Mouse (Mus musculus): ENCODE data around the gene Speer2. TPM values are rescaled to one million over a fixed set of nuclear protein-coding genes. Genes with fewer than 3 reads are reported as not detected.

The Speer2 gene
- not detected for total RNA-seq (2021)
- long read RNA-seq, experiment 1: 0 reads
- long read RNA-seq, experiment 2: 0 reads

- DNase-seq (ENCODE audit: low spot score in 2 of 2): no peak
Observed at GRCm38 (mm10) chr16:69863644-69864043, at the start of gene Speer2. Gene Speer2 (minus strand): TSS chr16:69863744.

- no peak for DNase-seq (ENCODE audit: low spot score in 2 of 2)
Observed at GRCm38 (mm10) chr16:69904303-69904702, 40.8 kb upstream of the Speer2 start.

GRCm38 (mm10) chr16:69880712-69881111 is 17.2 kb upstream of the Speer2 start:
- no peak for DNase-seq (ENCODE audit: low spot score in 2 of 2)

- DNase-seq (ENCODE audit: low spot score in 2 of 2): no peak
Observed at GRCm38 (mm10) chr16:69836628-69837027, 26.9 kb downstream of the Speer2 start.

- no peak for DNase-seq (ENCODE audit: low spot score in 2 of 2)
Observed at GRCm38 (mm10) chr16:69813652-69814051, 49.9 kb downstream of the Speer2 start.
